Mouse (Mus musculus) intestine, embryonic 14.5 days (tissue): ENCODE results near the gene Fam169a. TPM values are rescaled to one million over a fixed set of nuclear protein-coding genes. Genes with fewer than 3 reads are reported as not detected.
A peak's percentile ranks its signal among the peaks of the same experiment; 100 is the strongest.
"Not testable (repeated sequence)": the region's sequence is repeated elsewhere in the genome, so short reads cannot be mapped to it uniquely, and the experiment has no call there.

Source experiments
- ATAC-seq: fragments of 200-750 bp; cut with Nextera tagmentation; replicated peaks from 2 replicates; pipeline ENCODE4 v1.8.0; 2017; ENCODE audit warnings: low read depth, moderate number of reproducible peaks, moderate TSS enrichment, moderate library complexity; ENCODE audit not compliant: low FRiP score, low TSS enrichment
- DNase-seq: peaks from one replicate; pipeline ENCODE4 v3.0.0-alpha.2; 2018; ENCODE audit warnings: low spot score
- H3K27ac ChIP-seq: fragments of 300-500 bp; sonication (generic); 2 replicates; pipeline ENCODE4 v1.5.1; 2014; ENCODE audit warnings: low read depth, mild to moderate bottlenecking, control low read depth
- H3K27me3 ChIP-seq: fragments of 300-500 bp; sonication (generic); replicated peaks from 2 replicates; pipeline ENCODE4 v1.6.1; 2014; ENCODE audit warnings: low read length, control low read depth; ENCODE audit not compliant: control insufficient read depth, insufficient read depth
- H3K36me3 ChIP-seq: fragments of 300-500 bp; sonication (generic); 2 replicates; pipeline ENCODE4 v1.6.1; 2014; ENCODE audit warnings: low read length, control low read depth; ENCODE audit not compliant: control insufficient read depth, insufficient read depth
- H3K4me1 ChIP-seq: fragments of 300-500 bp; sonication (generic); replicated peaks from 2 replicates; pipeline ENCODE4 v1.6.1; 2014; ENCODE audit warnings: low read length, control low read depth, mixed read lengths; ENCODE audit not compliant: control insufficient read depth, insufficient read depth
- H3K4me2 ChIP-seq: fragments of 300-500 bp; sonication (generic); 2 replicates; pipeline ENCODE4 v1.6.1; 2014; ENCODE audit warnings: low read length
- H3K4me3 ChIP-seq: fragments of 300-500 bp; sonication (generic); 2 replicates; pipeline ENCODE4 v1.5.1; 2014; ENCODE audit warnings: low read depth, low read length, control low read depth, mixed read lengths
- H3K9ac ChIP-seq: fragments of 300-500 bp; sonication (generic); 2 replicates; pipeline ENCODE4 v1.6.1; 2014; ENCODE audit warnings: mild to moderate bottlenecking, low read length
- H3K9me3 ChIP-seq: fragments of 300-500 bp; sonication (generic); 2 replicates; pipeline ENCODE4 v1.6.1; 2016; ENCODE audit warnings: low read length, control low read depth; ENCODE audit not compliant: control insufficient read depth
- WGBS: fragments of 180-500 bp; shearing (Covaris S2); extraction: QIAGEN DNeasy Blood & Tissue Kit; methylation state at CpG from one replicate; pipeline ENCODE4 v1.1.7; 2014; 5-methylcytosine and 5-hydroxymethylcytosine counted together
- polyA plus RNA-seq: library from polyadenylated mRNA; unstranded; fragments of >200 nt; fragmentation: Nextera tagmentation; extraction: Ambion mirVana; gene quantifications from 2 replicates; pipeline ENCODE4 v1.2.1, GENCODE M21; 2014

Fam169a gene
- polyA plus RNA-seq, 1 experiment from 2014 or later: 5.5 TPM

DNA sequence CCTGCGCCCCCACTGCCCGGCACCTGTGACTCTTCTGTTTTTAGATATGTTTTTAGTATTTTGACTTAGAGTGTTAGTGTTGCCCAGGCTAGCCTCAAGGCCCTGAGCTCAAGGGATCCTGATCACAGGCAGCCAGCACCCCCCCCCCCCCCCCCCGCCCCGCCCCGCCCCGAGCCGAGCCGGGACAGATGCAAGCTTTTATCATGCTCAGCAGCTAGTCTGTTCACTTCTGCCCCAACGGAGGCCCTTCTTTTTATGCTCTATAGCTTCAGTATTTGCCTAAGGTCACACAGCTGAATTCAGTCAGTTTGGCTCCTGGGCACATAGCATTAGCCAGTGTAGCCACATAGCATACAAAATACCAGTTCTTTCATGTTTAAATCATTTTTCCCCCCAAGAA, 19.2 kb downstream of the Fam169a start:
- Histone ChIP-seq H3K4me3 (no peak overlapping the region), H3K27ac (no peak overlapping the region), H3K27me3 (no peaks in the 10 kb centered on the region), H3K9me3 (no peaks in the 10 kb centered on the region), H3K4me2 (no peak overlapping the region), H3K4me1 (no peaks in the 10 kb centered on the region), H3K9ac (no peak overlapping the region), H3K36me3 (no peaks in the 10 kb centered on the region)
- ATAC-seq: no peak
- no peak for DNase-seq
- WGBS: 80% methylated on average over 9 of the region's 9 CpGs

DNA sequence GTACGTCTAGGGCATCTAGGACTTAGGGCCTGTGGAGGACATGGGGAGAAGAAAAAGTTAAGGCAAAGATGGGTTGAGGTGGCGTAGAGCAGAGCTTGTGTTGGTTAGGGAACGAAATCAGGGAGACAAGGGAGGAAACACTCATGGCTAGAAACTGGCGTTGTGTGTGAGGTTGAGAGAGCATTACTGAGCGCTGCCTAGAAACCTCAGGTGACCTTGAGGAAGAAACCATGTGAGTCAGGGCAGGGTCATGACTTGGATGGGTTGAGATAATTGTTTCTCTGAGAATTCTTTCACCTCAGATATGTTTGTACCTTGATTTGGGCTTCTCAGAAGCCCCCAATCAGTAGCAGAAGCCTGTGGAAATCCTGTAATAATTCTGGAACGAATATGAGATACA, 20.3 kb downstream of the Fam169a start:
- H3K27ac ChIP-seq: no peak overlapping the region
- no peaks in the 10 kb centered on the region for H3K36me3 ChIP-seq
- 94% methylated on average over 6 of the region's 6 CpGs for WGBS
- H3K9ac ChIP-seq: no peak overlapping the region
- H3K9me3 ChIP-seq: no peaks in the 10 kb centered on the region
- no peak for DNase-seq
- H3K4me3 ChIP-seq: no peak overlapping the region
- no peaks in the 10 kb centered on the region for H3K4me1 ChIP-seq
- H3K27me3 ChIP-seq: no peaks in the 10 kb centered on the region
- no peak for ATAC-seq
- no peak overlapping the region for H3K4me2 ChIP-seq

DNA sequence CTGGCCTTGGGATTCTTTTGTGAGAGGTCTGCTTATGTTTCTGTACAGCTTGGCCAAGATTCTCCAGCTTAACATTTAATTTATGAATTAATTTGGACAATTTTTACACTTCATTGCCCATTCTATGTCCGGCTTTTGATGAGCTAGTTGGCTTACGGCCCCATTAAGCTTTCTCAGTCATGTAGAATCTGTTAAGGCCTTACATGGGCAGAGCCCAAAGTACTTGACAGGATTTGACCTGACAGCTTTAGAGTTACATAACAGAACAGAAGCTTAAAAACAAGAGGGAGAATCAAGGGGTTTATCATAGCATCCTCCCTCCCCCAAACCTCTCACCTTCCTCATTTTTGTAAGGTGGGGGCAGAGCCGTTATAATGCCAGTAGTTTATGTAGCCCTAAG, 21.1 kb downstream of the Fam169a start:
- DNase-seq (no peak), ATAC-seq (no peak)
- Histone ChIP-seq H3K9me3 (no peaks in the 10 kb centered on the region), H3K4me1 (no peaks in the 10 kb centered on the region), H3K4me3 (no peak overlapping the region), H3K4me2 (no peak overlapping the region), H3K27me3 (no peaks in the 10 kb centered on the region), H3K27ac (no peak overlapping the region), H3K36me3 (no peaks in the 10 kb centered on the region), H3K9ac (no peak overlapping the region)
- WGBS: 91% methylated on average over 3 of the region's 3 CpGs

DNA sequence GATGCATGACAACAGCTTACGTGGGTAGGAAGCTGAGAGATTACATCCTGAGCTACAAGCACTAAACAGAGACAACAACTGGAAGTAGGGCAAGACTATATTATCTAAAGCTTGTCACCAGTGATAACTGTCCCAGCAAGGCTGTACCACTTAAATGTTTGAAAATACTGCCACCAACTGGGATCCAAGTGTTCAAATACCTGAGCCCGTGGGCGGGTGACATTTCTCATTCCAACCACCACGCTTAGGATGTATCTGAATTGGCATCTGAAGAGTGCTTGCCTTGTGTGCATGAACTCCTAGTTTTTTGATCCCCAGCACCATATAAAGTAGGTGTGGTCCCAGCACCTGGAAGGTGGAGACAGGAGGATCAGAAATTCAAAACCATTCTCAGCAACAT, 28.6 kb downstream of the Fam169a start:
- Histone ChIP-seq H3K27ac (no peak overlapping the region), H3K27me3 (no peaks in the 10 kb centered on the region), H3K4me1 (no peaks in the 10 kb centered on the region), H3K9me3 (no peaks in the 10 kb centered on the region), H3K4me3 (no peak overlapping the region), H3K9ac (no peak overlapping the region), H3K36me3 (0 out of 2 replicates have a peak, but pooled peaks cover 4% of the 10 kb centered on the region), H3K4me2 (no peak overlapping the region)
- ATAC-seq: no peak
- WGBS: 85% methylated on average over 4 of the region's 4 CpGs
- DNase-seq: no peak

DNA sequence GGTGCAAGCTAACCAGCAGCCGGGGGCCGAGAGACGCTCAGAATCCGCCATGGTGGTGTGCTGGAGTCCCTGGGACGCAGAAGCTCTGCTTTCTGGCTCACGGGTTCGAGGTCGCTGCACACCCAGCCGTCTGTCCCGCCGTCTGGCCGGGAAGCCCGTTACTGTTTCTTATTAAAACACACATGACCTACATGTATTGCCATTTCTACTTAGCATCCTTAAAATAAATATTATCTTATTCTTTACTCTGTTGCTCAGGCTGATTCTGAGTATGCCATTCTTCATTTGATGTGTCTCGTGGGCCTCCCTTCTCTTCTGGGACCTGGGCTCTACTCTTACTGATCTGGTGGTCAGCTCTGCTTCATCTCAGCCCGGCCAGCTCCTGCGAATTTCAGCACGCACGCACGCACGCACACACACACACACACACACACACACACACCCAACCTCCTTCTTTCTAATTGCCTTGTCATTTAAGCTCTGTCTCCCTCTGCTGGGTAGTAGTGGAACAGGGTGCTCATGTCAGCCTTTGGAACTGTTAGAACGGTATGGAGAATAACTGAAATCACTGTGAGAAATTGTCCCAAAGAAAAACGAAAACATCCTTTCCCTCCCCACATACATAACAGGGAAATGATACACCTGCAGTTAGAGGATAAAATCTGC, 32.2 kb downstream of the Fam169a start, which contains the start of gene Gm6169:
Gene Gm6169, minus strand, starts transcription at position 51 of the 666 bp plus-strand sequence.
- Histone ChIP-seq H3K9me3 (no peaks in the 10 kb centered on the region), H3K9ac (no peak within 1 kb of the TSS), H3K4me3 (no peak within 1 kb of the TSS), H3K27me3 (no peaks in the 10 kb centered on the region), H3K27ac (no peak within 1 kb of the TSS), H3K36me3 (0 out of 2 replicates have a peak, but pooled peaks cover 4% of the 10 kb centered on the region), H3K4me1 (no peaks in the 10 kb centered on the region), H3K4me2 (no peak within 1 kb of the TSS)
- peak; percentile 60 for DNase-seq
- ATAC-seq: no peak
- 68% methylated on average over 22 of the region's 22 CpGs for WGBS

DNA sequence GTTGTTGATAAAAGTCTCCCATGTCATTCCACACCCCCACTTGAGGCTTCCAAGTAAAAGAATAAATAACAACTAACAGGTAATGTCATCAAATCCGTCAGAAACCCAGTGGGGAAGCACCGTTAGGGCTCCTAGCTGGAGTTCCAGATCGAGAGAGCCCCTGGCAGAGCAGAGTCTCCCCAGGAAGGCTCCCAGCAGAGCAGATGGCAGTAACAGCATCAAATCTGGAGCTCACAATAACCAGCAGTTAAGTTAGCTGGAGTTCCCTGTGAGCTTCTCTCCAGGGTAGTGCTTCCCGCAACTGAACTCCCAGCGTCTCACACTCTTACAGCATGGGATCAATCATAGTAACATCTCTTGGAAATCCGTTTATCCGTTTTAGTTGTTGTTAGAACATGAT, 37.9 kb downstream of the Fam169a start:
- ATAC-seq: no peak
- H3K27me3 ChIP-seq: no peaks in the 10 kb centered on the region
- no peak overlapping the region for H3K9ac ChIP-seq
- no peak overlapping the region for H3K27ac ChIP-seq
- H3K4me1 ChIP-seq: no peaks in the 10 kb centered on the region
- no peaks in the 10 kb centered on the region for H3K9me3 ChIP-seq
- H3K4me2 ChIP-seq: no peak overlapping the region
- H3K4me3 ChIP-seq: no peak overlapping the region
- DNase-seq: no peak
- H3K36me3 ChIP-seq: no peaks in the 10 kb centered on the region
- 78% methylated on average over 7 of the region's 7 CpGs for WGBS

DNA sequence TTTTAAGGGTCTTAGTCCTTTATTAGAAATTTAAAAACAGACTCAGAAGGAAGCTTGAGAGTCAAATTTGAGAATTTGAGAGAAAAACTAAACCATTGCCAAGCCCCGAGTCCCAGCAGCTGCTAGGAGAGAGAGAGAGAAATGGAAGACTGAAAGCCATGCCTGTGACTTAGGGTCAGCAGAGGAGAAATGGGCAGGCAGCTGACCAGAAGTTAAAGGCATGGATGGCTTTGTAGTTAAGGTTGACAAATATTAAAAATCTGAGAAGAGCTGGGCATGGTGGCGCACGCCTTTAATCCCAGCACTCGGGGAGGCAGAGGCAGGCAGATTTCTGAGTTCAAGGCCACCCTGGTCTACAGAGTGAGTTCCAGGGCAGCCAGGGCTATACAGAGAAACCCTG, 40.6 kb downstream of the Fam169a start:
- ATAC-seq, H3K4me2 ChIP-seq, H3K4me3 ChIP-seq, H3K4me1 ChIP-seq, H3K9me3 ChIP-seq, H3K9ac ChIP-seq, H3K36me3 ChIP-seq, DNase-seq, H3K27ac ChIP-seq, H3K27me3 ChIP-seq: not testable (repeated sequence)
- 93% methylated on average over 4 of the region's 4 CpGs for WGBS

DNA sequence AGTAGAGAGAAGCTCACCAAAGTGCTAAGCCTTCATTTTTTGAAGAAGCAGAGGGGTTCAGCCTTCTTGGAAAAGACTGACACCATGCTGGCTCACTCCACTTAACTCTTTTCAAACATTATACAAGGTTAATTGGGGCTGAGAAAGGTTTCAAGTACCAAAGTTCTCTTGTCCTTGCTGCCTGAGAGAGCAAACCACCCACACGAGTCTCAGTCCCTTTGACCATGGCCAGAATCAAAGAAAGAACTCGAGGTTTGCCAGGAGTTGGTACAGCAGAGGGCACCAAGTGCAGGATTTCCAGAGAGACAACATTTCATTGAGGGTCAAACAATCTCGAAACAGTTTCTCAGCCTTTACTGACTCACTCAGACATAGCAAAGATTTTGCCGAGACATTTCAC, 42.0 kb downstream of the Fam169a start:
- no peak overlapping the region for H3K27ac ChIP-seq
- no peaks in the 10 kb centered on the region for H3K4me1 ChIP-seq
- no peak overlapping the region for H3K4me3 ChIP-seq
- no peak overlapping the region for H3K4me2 ChIP-seq
- 83% methylated on average over 4 of the region's 4 CpGs for WGBS
- DNase-seq: no peak
- H3K9ac ChIP-seq: no peak overlapping the region
- H3K9me3 ChIP-seq: no peaks in the 10 kb centered on the region
- no peaks in the 10 kb centered on the region for H3K36me3 ChIP-seq
- no peak for ATAC-seq
- no peaks in the 10 kb centered on the region for H3K27me3 ChIP-seq

DNA sequence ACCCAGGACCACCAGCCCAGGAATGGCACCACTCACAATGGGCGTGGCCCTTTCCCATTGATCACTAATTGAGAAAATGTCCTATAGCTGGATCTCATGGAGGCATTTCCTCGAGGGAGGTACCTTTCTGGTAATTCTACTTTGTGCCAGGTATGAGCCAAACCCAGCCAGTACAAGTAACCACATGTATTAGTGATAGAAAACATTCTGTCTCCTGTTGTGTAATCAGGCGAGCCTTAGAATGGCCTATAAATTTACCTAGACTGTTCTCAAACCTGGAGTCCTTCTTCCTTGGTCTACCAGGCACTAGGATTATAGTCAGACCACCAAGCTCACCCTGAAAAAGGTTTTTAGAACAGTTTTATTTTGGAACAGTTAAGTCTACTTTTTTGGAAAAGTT, 54.3 kb downstream of the Fam169a start:
- Histone ChIP-seq H3K9me3 (no peaks in the 10 kb centered on the region), H3K4me1 (no peaks in the 10 kb centered on the region), H3K27ac (no peak overlapping the region), H3K4me2 (no peak overlapping the region), H3K9ac (no peak overlapping the region), H3K4me3 (no peak overlapping the region), H3K27me3 (no peaks in the 10 kb centered on the region), H3K36me3 (peaks cover 8% of the 10 kb centered on the region; the same call in 1 of the 2 replicates)
- ATAC-seq: no peak
- DNase-seq: no peak
- 80% methylated on average over 3 of the region's 3 CpGs for WGBS
